Mouse (Mus musculus): ENCODE measurements at regions not wholly inside any gene's neighbourhood (a gene's known extent, or its start where the extent isn't known, plus 50 kb on each side); places are given as distances from the start of the nearest gene placed in this dataset.

DNA sequence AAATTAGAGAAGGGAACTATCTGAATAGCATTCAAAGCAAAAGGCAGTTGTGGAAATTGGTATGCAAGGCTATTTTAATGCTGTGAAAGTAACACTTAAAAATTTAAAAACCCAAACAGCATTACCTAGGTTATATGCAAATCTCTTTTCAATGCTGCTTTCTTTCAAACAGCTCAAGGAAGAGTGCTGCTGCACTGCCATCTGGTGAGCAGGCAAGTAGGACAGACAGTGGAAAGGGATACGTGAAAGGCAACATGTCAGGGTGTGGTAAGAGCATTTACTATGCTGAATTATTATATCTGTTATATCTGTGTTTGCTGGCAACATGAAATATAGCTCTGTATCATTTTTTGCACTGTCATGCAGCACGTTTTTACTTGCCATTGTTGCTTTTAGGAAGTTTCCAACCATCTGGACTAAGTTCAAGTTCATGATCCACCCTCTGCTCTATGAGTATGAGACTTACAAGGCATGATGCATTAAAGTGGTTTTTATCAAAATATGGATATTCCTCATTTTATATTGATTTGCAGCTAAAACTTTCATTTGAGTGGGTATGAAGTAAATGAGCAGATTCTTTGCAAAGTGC lies 1223.0 kb downstream of the Dnajb9 start:
- DNase-seq (ENCODE audit: extremely low spot score in 1 of 2, low spot score in 1 of 2) = peak in 1 of 2 experiments; percentile 9

DNA sequence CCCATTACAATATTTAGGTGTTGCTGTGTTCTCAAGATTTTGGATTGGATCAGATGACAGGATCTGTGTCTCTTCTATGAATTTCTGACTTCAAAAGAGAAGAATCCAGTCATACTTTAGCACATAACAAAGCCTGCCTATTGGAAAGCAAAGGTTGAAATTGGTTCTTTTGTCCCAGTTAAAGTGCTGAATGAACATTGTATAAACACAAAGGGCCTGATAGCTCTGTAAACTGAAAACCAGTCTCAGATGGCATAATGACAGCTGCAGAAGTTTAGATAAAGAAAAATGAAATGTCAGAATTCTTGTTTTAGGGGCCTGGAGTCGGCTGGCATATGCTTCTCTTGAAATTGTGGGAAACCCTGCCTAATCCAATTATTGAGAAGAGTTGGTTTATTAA lies 1223.6 kb downstream of the Dnajb9 start:
- no peak for DNase-seq (ENCODE audit: extremely low spot score in 1 of 2, low spot score in 1 of 2)

DNA sequence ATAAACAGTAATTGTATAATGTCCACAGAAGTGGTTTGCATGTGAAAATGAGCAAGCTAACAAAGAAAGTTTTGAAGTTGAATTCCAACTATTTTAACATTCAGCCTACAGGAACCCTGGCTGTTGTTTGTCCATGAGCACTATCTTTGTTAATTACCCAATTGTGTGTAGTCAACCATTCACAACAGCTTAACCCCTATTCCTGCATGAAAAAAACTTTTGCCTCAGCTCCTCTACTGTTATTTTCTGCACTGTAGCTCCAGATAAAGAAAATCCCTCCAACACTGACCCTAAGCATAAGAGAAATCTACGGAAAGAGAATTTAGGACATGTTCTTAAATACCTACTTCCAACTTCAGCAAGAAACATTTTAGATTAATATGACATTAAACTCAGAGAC lies 1224.0 kb downstream of the Dnajb9 start:
- no peak for DNase-seq (ENCODE audit: extremely low spot score in 1 of 2, low spot score in 1 of 2)

DNA sequence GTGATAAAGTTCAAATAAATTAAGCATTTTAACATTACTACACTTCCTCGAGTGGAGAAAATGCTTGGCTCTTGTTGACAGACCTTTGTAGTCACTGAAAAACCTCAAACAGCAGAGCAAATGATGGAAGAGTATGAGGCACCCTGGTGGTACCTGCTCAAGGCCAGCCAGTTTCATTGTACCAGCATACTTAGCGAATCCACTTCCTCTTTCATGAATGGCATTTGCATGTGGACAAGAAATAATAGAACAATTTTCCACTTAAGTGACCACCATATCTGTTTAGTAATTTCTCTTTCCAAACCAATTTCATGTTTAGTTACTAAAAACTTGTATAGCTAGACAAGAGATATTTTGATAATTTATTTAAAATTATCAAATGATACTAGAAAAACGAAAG lies 1231.3 kb downstream of the Dnajb9 start:
- DNase-seq (ENCODE audit: extremely low spot score in 1 of 2, low spot score in 1 of 2) = no peak

DNA sequence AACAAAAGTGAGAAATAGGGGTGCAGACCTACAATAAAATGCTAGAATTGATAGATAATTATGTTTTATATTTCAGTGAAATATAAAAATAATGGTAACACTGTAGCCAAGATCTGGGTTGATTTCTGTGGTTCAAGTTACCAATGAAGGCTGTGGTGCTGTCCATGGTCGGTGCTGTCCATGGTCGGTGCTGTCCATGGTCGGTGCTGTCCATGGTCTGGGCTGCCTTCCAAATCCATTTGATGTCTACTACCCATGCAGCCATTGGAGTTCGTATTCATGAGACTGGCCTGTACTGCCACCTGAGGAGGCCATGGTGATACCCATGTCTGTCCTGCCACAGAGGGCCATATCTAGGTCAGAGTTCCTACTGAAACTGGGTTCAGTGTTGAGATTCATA lies 1237.4 kb downstream of the Dnajb9 start:
- DNase-seq (ENCODE audit: extremely low spot score in 1 of 2, low spot score in 1 of 2) = no peak

DNA sequence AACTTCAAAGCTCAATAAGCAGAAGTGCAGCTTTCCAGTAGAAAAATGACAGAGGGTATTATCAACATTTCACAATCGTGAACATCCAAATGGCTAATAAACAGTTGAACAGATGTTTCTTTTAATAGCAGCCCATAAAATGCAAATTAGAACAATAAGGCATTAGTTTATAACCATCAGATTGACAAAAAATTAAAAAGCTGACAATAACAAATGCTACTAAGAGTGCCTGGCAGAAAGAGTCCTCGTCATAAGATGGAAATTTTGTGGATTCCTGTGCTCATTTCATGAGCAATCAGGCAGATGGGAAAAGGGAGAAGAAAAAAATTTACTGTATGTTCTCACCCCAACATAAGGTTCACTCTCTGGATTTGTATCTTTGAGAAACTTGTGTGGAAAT lies 1248.6 kb downstream of the Dnajb9 start:
- DNase-seq (ENCODE audit: extremely low spot score in 1 of 2, low spot score in 1 of 2) = no peak

DNA sequence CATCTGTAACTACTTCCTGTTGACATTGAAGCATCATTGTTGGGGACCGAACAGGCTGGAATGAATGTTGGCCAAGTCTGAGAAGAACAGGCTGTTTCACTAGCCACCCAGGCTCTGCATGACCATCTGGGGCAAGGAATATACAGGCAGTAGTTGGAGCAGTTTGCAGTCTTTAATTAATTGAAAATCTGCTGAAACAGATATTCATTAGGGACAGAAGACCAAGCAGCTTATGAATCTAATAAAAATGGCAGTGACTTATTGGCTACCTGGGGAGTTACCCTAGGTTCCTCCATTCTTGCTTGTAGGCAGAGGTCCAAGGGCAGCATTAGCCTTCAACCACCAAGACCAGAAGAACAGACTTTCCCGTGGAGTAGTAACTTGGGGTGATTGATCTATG lies 1262.2 kb downstream of the Dnajb9 start:
- DNase-seq (ENCODE audit: extremely low spot score in 1 of 2, low spot score in 1 of 2) = no peak

DNA sequence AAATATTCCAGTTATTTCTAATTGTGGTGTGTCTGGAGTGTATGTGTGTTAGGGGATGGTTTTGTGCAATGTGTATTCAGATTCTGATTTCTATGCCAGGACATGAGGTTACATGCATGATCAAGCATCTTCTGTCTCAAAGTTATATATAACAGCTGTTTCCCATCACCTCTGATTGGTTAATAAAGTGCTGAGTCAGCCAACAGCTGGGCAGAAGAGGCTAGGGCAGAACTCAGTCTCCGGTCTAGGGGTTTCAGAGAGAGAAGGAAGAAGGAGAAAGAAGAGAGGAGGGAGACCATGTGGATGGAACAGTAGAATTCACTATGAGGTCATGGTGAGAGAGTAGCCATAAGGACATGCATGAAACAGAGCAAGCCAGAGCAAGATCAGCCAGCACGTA lies 1295.8 kb downstream of the Dnajb9 start:
- no peak for DNase-seq (ENCODE audit: extremely low spot score in 1 of 2, low spot score in 1 of 2)

Measured in layer of hippocampus, postnatal 25 days (tissue).